Mouse (Mus musculus): ENCODE measurements around the gene Zfp651. TPM values are rescaled to one million over a fixed set of nuclear protein-coding genes. Genes with fewer than 3 reads are reported as not detected.

Zfp651 gene
- 6.7 and 8.0 TPM in 2 replicates for total RNA-seq (2012; rRNA removed)

- no peaks in the 10 kb centered on the region for H3K9me3 ChIP-seq (ENCODE audit: control insufficient read depth, insufficient read depth, low read depth, low read length)
- TF ChIP-seq ZNF384 (IDR thresholded peaks at IDR 0.05; ENCODE audit: low read depth, low read length): no peak
- peak within 1 kb of the TSS; percentile 84 for H3K9ac ChIP-seq (ENCODE audit: insufficient read depth, low read depth, low read length, poor library complexity, severe bottlenecking)
- peaks cover 10% of the 10 kb centered on the region for H3K36me3 ChIP-seq (ENCODE audit: control insufficient read depth, insufficient read depth, low read length, poor library complexity, severe bottlenecking)
- no peak within 1 kb of the TSS for H3K27ac ChIP-seq (ENCODE audit: insufficient read depth, low read depth, low read length, poor library complexity, severe bottlenecking)
- in situ Hi-C loops (cut with MboI; ENCODE audit: low sequenced_read_pairs in 2 of 2, unreplicated experiment in 2 of 2): no loop called here
- H3K4me1 ChIP-seq (ENCODE audit: control insufficient read depth in 2 of 2, insufficient read depth in 2 of 2, low read length in 2 of 2, poor library complexity in 1 of 2): peaks cover 0 to 24% of the 10 kb centered on the region in 2 experiments; a peak in 2 of 4 replicates
- H3K4me3 ChIP-seq (ENCODE audit: insufficient read depth in 1 of 2, low read depth in 1 of 2, low read length in 2 of 2, poor library complexity in 1 of 2, severe bottlenecking in 1 of 2): peak within 1 kb of the TSS; percentile 77 to 92
- no peak for DNase-seq (ENCODE audit: low read depth, low spot score)
Measured at GRCm38 (mm10) chr9:121759091-121760081, at the start of gene Zfp651. Gene Zfp651, plus strand, starts transcription at chr9:121759330.

DNA sequence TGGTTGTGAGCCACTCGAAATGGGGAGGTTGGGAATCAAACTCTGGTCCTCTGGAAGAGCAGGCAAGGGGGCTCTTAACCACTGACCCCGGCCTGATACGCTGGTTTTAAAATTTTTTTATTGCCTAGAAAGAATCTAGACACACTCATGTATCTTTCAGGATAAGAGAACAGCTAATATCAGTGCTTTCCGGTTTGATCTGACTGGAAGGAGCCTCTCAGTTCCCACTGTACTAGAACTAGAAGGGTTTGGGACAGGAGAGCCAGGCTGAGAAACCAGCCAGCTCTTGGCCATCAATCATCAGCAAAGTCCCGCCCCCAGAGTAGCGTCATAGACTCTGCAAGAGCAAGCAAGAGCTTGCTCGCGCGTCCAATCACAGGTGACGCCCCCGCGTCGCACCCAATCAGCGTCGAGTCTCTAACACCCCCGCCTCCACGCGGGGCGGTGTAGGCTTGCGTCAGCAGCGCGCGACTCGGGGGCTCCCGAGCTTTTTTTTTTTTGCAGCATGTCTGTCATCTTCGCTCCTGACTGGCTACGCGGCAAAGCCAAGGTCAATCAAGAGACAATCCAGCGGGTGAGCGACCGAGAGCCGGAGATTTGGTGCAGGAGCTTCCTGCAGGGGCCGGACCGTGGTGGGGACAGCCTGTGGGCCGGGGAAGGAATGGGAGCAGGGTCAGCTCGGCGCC lies 49.1 kb upstream of the Zfp651 start, which contains the start of gene Ss18l2:
TSS of gene Ss18l2 (plus strand) at position 432 of the 686 bp plus-strand sequence.
- no peaks in the 10 kb centered on the region; a peak in 1 of 4 replicates for H3K4me1 ChIP-seq (ENCODE audit: control insufficient read depth in 2 of 2, insufficient read depth in 2 of 2, low read length in 2 of 2, poor library complexity in 1 of 2)
- H3K9me3 ChIP-seq (ENCODE audit: control insufficient read depth, insufficient read depth, low read depth, low read length): no peaks in the 10 kb centered on the region
- peak; percentile 98 for DNase-seq (ENCODE audit: low read depth, low spot score)
- in situ Hi-C loops (cut with MboI; ENCODE audit: low sequenced_read_pairs in 2 of 2, unreplicated experiment in 2 of 2): no loop called here
- TF ChIP-seq HCFC1 (IDR thresholded peaks at IDR 0.05; ENCODE audit: borderline replicate concordance, insufficient read depth, low read length) (peak; percentile 68; the same call in 1 of the 2 replicates), ZNF384 (IDR thresholded peaks at IDR 0.05; ENCODE audit: low read depth, low read length) (peak; percentile 99), CHD2 (IDR thresholded peaks at IDR 0.05; ENCODE audit: low read depth, low read length) (peak; percentile 69), ZC3H11A (IDR thresholded peaks at IDR 0.05; ENCODE audit: borderline replicate concordance, low read depth, low read length) (no peak), MAFK (IDR thresholded peaks at IDR 0.05; ENCODE audit: insufficient read depth, low read depth, low read length) (0 out of 2 replicates have a peak, but pooled peaks have one; percentile 45)
- H3K9ac ChIP-seq (ENCODE audit: insufficient read depth, low read depth, low read length, poor library complexity, severe bottlenecking): peak within 1 kb of the TSS; percentile 89
- no peak within 1 kb of the TSS; the same call in 1 of the 2 replicates for H3K27ac ChIP-seq (ENCODE audit: insufficient read depth, low read depth, low read length, poor library complexity, severe bottlenecking)
- no peaks in the 10 kb centered on the region for H3K36me3 ChIP-seq (ENCODE audit: control insufficient read depth, insufficient read depth, low read length, poor library complexity, severe bottlenecking)
- H3K4me3 ChIP-seq (ENCODE audit: insufficient read depth in 1 of 2, low read depth in 1 of 2, low read length in 2 of 2, poor library complexity in 1 of 2, severe bottlenecking in 1 of 2): peak within 1 kb of the TSS; percentile 91 to 97

DNA sequence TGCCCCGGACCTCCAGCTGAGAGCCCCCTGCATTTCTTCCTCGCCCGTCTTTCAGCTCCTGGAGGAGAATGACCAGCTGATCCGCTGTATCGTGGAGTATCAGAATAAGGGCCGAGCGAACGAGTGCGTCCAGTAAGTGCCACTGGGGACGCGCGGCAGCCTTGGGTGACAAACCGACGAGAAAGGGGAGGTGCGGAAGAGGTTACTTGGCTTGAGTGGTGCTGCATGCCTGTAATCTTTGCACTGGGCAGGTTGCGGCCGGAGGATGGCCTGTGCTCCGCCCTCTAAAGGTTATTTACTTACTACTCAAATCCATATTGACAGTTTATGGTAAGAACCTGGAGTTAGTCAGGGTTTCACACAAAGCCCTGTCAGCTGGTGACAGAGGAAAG lies 48.5 kb upstream of the Zfp651 start:
- no peak for TF ChIP-seq MAFK (IDR thresholded peaks at IDR 0.05; ENCODE audit: insufficient read depth, low read depth, low read length)
- no peak for TF ChIP-seq ZNF384 (IDR thresholded peaks at IDR 0.05; ENCODE audit: low read depth, low read length)
- no peak for TF ChIP-seq CHD2 (IDR thresholded peaks at IDR 0.05; ENCODE audit: low read depth, low read length)
- no peak for TF ChIP-seq ZC3H11A (IDR thresholded peaks at IDR 0.05; ENCODE audit: borderline replicate concordance, low read depth, low read length)
- TF ChIP-seq HCFC1 (IDR thresholded peaks at IDR 0.05; ENCODE audit: borderline replicate concordance, insufficient read depth, low read length): no peak
- H3K4me3 ChIP-seq (ENCODE audit: insufficient read depth in 1 of 2, low read depth in 1 of 2, low read length in 2 of 2, poor library complexity in 1 of 2, severe bottlenecking in 1 of 2): peak overlapping the region; percentile 91 to 97
- no peak for DNase-seq (ENCODE audit: low read depth, low spot score)

DNA sequence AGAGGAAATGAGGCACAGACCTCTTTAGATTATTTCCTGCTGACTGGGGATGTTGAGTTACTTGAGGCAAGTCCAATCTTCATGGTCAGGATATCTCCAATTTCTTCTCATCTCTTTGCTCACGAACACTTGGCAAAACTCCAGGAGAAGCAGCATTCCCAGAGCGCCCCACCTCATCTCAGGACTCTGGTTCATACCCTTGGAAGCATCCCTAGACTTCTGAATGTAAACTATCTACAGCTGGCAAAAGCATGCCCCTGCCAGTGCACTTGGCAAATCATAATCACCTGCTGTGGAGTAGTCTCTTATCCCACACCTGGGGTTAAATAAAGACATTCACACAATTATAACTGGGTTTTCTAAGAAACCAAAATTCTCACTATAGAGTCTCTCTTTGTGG lies 42.1 kb upstream of the Zfp651 start:
- Histone ChIP-seq H3K4me1 (ENCODE audit: control insufficient read depth in 2 of 2, insufficient read depth in 2 of 2, low read length in 2 of 2, poor library complexity in 1 of 2) (no peaks in the 10 kb centered on the region), H3K4me3 (ENCODE audit: insufficient read depth in 1 of 2, low read depth in 1 of 2, low read length in 2 of 2, poor library complexity in 1 of 2, severe bottlenecking in 1 of 2) (no peak overlapping the region), H3K36me3 (ENCODE audit: control insufficient read depth, insufficient read depth, low read length, poor library complexity, severe bottlenecking) (no peaks in the 10 kb centered on the region), H3K9ac (ENCODE audit: insufficient read depth, low read depth, low read length, poor library complexity, severe bottlenecking) (no peak overlapping the region), H3K9me3 (ENCODE audit: control insufficient read depth, insufficient read depth, low read depth, low read length) (no peaks in the 10 kb centered on the region), H3K27ac (ENCODE audit: insufficient read depth, low read depth, low read length, poor library complexity, severe bottlenecking) (no peak overlapping the region)
- DNase-seq (ENCODE audit: low read depth, low spot score): no peak
- TF ChIP-seq ZNF384 (IDR thresholded peaks at IDR 0.05; ENCODE audit: low read depth, low read length) (no peak), MAFK (IDR thresholded peaks at IDR 0.05; ENCODE audit: insufficient read depth, low read depth, low read length) (no peak), HCFC1 (IDR thresholded peaks at IDR 0.05; ENCODE audit: borderline replicate concordance, insufficient read depth, low read length) (no peak), ZC3H11A (IDR thresholded peaks at IDR 0.05; ENCODE audit: borderline replicate concordance, low read depth, low read length) (no peak), CHD2 (IDR thresholded peaks at IDR 0.05; ENCODE audit: low read depth, low read length) (no peak)
- in situ Hi-C loops (cut with MboI; ENCODE audit: low sequenced_read_pairs in 2 of 2, unreplicated experiment in 2 of 2): no loop called here

More for the DNA sequence above, 48.5 kb upstream of the Zfp651 start:
- in situ Hi-C loops (cut with MboI; ENCODE audit: low sequenced_read_pairs in 2 of 2, unreplicated experiment in 2 of 2): no loop called here
- Histone ChIP-seq H3K27ac (ENCODE audit: insufficient read depth, low read depth, low read length, poor library complexity, severe bottlenecking) (no peak overlapping the region; the same call in 1 of the 2 replicates), H3K9me3 (ENCODE audit: control insufficient read depth, insufficient read depth, low read depth, low read length) (no peaks in the 10 kb centered on the region), H3K4me1 (ENCODE audit: control insufficient read depth in 2 of 2, insufficient read depth in 2 of 2, low read length in 2 of 2, poor library complexity in 1 of 2) (no peaks in the 10 kb centered on the region), H3K36me3 (ENCODE audit: control insufficient read depth, insufficient read depth, low read length, poor library complexity, severe bottlenecking) (no peaks in the 10 kb centered on the region), H3K9ac (ENCODE audit: insufficient read depth, low read depth, low read length, poor library complexity, severe bottlenecking) (peak overlapping the region; percentile 89)
